Comparison of ENCODE assay signal across 16 mouse cellular contexts in the genomic region with DNA sequence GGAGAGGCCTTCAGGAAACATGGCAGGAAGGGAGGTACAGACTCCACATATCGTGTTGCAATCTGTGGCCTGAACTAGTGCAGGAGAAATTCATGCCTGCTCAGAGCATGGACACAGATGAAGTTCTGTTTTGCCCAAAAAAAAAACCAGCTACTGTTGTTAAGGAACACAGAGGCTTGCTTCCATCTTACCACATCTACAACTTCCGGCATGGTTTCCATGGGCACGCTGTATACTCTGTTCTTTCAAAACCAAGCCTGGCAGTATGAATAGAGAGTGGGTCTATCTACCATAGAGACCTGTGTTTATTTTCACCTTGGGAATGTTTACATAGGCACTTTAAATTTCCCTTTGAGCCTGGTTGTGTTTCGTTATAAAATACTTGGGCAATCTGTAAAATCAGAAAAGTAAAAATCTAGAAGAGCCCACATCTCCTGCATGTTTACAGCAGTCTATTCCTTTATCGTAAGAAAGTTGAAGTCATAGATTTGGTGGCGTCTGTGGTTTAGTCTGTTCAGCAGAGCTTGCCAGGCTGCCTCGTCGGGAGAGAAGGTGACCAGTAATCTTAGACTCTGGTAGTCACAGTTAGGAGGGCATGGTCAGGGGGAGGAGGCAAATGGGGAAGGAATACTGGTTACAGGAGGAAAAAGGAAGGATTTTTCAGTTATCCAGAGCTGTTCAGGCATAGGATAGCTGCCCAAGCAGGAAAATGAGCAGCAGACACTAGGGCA. TPM values are rescaled to one million over a fixed set of nuclear protein-coding genes. Genes with fewer than 3 reads are reported as not detected.
DNase-seq lines count a peak whose midpoint lies in the region; ATAC-seq and TF ChIP-seq lines count a peak whose summit lies in the region.
"Had no signal": no experiment of that assay in that cellular context is flagged by ENCODE, and none has a peak within 500 bp of the region (broad histone marks: within the 10 kb centered on the region; RNA-seq: fewer than 3 reads in every experiment).

No protein-coding gene starts in this region.

- no peaks in the 10 kb centered on the region for H3K27me3 ChIP-seq in heart, embryonic 12.5 days (replicated peaks)
- no peaks in the 10 kb centered on the region for H3K27me3 ChIP-seq in neural tube, embryonic 13.5 days
- no peaks in the 10 kb centered on the region for H3K27me3 ChIP-seq in midbrain, postnatal 0 days (ENCODE audit: insufficient read depth, low read length)
- H3K27me3 ChIP-seq: liver, embryonic 15.5 days had no signal

- H3K4me2 ChIP-seq in heart, embryonic 12.5 days, result no peak overlapping the region
- H3K4me2 ChIP-seq in neural tube, embryonic 13.5 days, result no peak overlapping the region
- H3K4me2 ChIP-seq in midbrain, postnatal 0 days (ENCODE audit: low read depth, low read length, poor library complexity, severe bottlenecking), result no peak overlapping the region
- H3K4me2 ChIP-seq: liver, embryonic 15.5 days had no signal

- no peak overlapping the region for H3K9ac ChIP-seq in heart, embryonic 12.5 days
- no peak overlapping the region for H3K9ac ChIP-seq in neural tube, embryonic 13.5 days
- H3K9ac ChIP-seq in midbrain, postnatal 0 days (replicated peaks; ENCODE audit: low read length, poor library complexity, severe bottlenecking), result no peak overlapping the region
- H3K9ac ChIP-seq: liver, embryonic 15.5 days had no signal

- H3K27ac ChIP-seq in heart, embryonic 12.5 days (ENCODE audit: poor library complexity, severe bottlenecking), result 0 out of 2 replicates have a peak overlapping the region, but pooled peaks have one; percentile 38
- H3K27ac ChIP-seq in neural tube, embryonic 13.5 days (replicated peaks), result 0 out of 2 replicates have a peak overlapping the region, but pooled peaks have one; percentile 7
- no peak overlapping the region for H3K27ac ChIP-seq in midbrain, postnatal 0 days (ENCODE audit: low read depth, low read length)
- H3K27ac ChIP-seq: hindbrain, embryonic 10.5 days; liver, embryonic 15.5 days had no signal

- H3K4me3 ChIP-seq in heart, embryonic 12.5 days, result no peak overlapping the region
- H3K4me3 ChIP-seq in neural tube, embryonic 13.5 days, result no peak overlapping the region
- H3K4me3 ChIP-seq in midbrain, postnatal 0 days (ENCODE audit: low read depth, low read length), result no peak overlapping the region
- H3K4me3 ChIP-seq: hindbrain, embryonic 10.5 days; liver, embryonic 15.5 days had no signal

- no peak for ATAC-seq in heart, embryonic 12.5 days (ENCODE audit: insufficient number of reproducible peaks, low FRiP score)
- no peak for ATAC-seq in neural tube, embryonic 13.5 days (ENCODE audit: low read depth)
- ATAC-seq in midbrain, postnatal 0 days (ENCODE audit: low FRiP score), result no peak

- WGBS in heart, embryonic 12.5 days, result 57% methylated on average over 8 of the region's 8 CpGs
- WGBS in neural tube, embryonic 13.5 days, result 80% methylated on average over 8 of the region's 8 CpGs
- 80% methylated on average over 8 of the region's 8 CpGs for WGBS in midbrain, postnatal 0 days

- H3K36me3 ChIP-seq in heart, embryonic 12.5 days, result no peaks in the 10 kb centered on the region
- H3K36me3 ChIP-seq in neural tube, embryonic 13.5 days, result no peaks in the 10 kb centered on the region
- H3K36me3 ChIP-seq in midbrain, postnatal 0 days (ENCODE audit: insufficient read depth, low read length), result no peaks in the 10 kb centered on the region
- H3K36me3 ChIP-seq: hindbrain, embryonic 10.5 days; liver, embryonic 15.5 days had no signal

- TF ChIP-seq CTCF in midbrain, postnatal 0 days (IDR thresholded peaks at IDR 0.05), result no peak

- no peak for DNase-seq in heart, adult 11 months
- DNase-seq in neural tube, embryonic 10.5 days (ENCODE audit: extremely low spot score, low spot score), result no peak
- peak; percentile 61 for DNase-seq in lung, postnatal 36 days
- no peak for DNase-seq in yolk sac, embryonic 10.5 days (ENCODE audit: low spot score)
- DNase-seq in midbrain, postnatal 0 days (ENCODE audit: low spot score), result no peak
- DNase-seq in right cerebral cortex, postnatal 10 days (ENCODE audit: low spot score in 2 of 2), result no peak
- DNase-seq: B cell, adult 2 months; cerebellum, adult 11-12 months; kidney, adult 2 months; midbrain, embryonic 14.5 days; right cerebral cortex, postnatal 4 days had no signal

- no peaks in the 10 kb centered on the region for H3K9me3 ChIP-seq in heart, embryonic 12.5 days (replicated peaks)
- H3K9me3 ChIP-seq in neural tube, embryonic 13.5 days, result no peaks in the 10 kb centered on the region
- no peaks in the 10 kb centered on the region for H3K9me3 ChIP-seq in midbrain, postnatal 0 days (ENCODE audit: low read length)
- H3K9me3 ChIP-seq: hindbrain, embryonic 10.5 days; liver, embryonic 15.5 days had no signal

- H3K4me1 ChIP-seq in heart, embryonic 12.5 days (replicated peaks), result peaks cover 64% of the 10 kb centered on the region
- peaks cover 41% of the 10 kb centered on the region for H3K4me1 ChIP-seq in neural tube, embryonic 13.5 days (replicated peaks)
- no peaks in the 10 kb centered on the region for H3K4me1 ChIP-seq in midbrain, postnatal 0 days (ENCODE audit: insufficient read depth, low read length)
- H3K4me1 ChIP-seq: liver, embryonic 15.5 days had no signal

RNA-seq across cellular contexts. Expression of a gene that starts 44.8 kb away (rescaled TPM):
- polyA plus RNA-seq in heart, embryonic 12.5 days (2016; fragmentation: Nextera tagmentation; extraction: Ambion mirVana), result 32.8 and 34.3 TPM in 2 replicates
- polyA plus RNA-seq in neural tube, embryonic 13.5 days (2015; fragmentation: Nextera tagmentation; extraction: Ambion mirVana), result 54.2 and 55.4 TPM in 2 replicates
- total RNA-seq in midbrain, postnatal 0 days (2014; rRNA removed), result 59.2 and 65.8 TPM in 2 replicates
- polyA plus RNA-seq in midbrain, postnatal 0 days (2015; fragmentation: Nextera tagmentation; extraction: Ambion mirVana), result 34.4 and 35.4 TPM in 2 replicates
- total RNA-seq: neutrophil, adult 5-6 weeks had no signal
